Mouse (Mus musculus): ENCODE results near the gene Speg.

The Speg gene

DNA sequence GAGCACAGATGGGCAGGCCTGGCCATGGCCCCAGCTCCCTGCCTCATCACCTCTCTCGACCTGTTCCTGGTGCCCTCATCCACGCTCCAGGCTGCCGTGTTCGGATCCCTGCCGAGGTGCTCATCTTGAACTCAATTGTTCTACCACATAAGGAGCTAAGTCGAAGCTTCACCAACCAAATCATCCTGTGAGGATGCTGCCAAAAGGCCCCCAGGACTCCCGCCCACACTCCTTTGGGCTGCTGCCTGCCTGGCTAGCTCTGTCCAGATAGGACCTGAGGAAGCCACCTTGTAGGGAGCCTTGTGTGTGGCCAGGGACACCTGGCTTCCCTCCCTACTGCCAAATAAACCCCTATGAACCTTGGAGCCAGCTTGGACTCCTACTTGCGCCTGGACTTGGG lies 67.7 kb downstream of the Speg start:
- DNase-seq (ENCODE audit: low spot score) = no peak

DNA sequence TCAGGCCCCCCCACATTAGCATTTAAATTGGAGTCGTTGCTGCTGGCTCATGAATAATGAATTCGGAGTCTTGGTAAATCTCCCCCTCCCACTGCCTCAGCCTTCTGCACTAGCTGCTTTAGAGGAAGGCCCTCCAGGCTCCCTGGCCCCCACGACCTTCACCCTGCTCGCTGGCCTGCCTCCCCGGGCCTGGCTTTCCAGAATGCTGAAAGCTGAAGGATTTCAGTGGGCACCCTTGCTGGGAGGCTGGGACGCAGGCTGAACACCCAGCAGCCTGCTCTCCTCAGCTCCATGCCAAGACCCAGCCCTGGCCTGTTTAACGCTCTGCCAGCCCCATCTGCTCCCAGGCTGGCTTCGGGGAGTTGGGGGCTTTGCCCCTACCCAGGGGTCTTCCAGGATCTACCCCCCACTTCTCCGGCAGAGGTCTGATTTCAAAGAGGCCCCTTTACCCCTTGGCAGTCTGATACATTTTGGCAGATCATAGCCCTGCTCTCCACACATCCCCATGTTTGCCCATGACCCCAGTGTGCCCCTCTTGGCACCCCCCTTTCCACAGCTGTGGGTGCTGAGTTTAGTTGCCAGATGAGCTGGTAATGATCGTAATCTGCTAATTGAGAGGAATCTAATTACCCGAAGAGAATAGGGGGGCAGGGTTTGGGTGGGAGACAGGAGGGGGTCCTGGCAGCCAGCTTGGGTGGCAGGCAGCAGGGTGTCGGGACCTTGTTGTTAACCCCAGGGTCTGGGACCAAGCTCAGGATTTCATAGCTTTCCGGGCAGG lies 68.3 kb downstream of the Speg start:
- DNase-seq (ENCODE audit: low spot score) = no peak

DNA sequence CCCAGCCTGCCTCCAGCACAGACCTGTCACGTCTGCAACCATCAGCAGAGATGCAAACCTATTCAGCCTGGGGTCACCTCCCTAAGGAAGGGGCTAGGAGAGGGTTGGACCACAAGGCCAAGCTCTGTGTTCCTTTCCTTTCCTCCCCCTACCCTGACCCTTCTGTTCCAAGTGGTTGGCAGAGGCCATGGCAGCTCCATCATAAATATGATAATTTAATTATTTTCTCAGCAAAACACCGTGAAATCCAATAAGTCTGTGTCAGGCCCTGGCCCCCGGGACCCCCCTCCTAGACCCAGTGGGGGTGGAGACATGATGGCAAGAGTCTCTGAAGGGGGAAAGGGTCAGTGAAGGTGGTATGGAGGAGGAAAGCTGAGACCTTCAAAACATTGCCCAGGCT lies 69.1 kb downstream of the Speg start:
- DNase-seq (ENCODE audit: low spot score) = no peak

DNA sequence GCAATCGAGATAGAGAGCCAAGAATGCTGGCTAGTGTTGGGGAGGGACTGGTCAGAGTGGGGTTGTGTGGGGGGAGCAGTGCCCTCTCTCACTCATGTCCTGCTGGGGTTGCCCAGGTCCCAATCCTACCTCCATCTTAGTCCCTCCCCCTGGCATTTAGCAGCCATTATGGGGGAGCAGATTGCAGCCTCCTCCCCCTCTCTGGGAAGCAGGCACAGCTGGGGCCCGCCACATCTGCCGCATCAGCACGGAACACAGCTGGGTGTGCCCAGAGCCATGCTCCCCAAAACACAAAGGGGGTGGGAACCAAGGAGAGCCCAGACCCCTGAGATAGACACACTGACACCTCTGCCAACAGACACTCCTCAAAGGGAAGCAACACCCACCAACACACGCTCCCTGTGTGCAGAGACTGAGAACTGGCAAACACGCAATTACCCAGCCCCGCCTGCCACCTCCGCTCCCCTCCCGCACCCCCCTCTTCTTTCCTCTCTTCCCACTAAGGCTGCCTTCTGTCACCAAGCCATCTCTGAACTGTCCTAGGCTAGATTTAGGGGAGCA lies 70.1 kb downstream of the Speg start:
- DNase-seq (ENCODE audit: low spot score) = no peak

DNA sequence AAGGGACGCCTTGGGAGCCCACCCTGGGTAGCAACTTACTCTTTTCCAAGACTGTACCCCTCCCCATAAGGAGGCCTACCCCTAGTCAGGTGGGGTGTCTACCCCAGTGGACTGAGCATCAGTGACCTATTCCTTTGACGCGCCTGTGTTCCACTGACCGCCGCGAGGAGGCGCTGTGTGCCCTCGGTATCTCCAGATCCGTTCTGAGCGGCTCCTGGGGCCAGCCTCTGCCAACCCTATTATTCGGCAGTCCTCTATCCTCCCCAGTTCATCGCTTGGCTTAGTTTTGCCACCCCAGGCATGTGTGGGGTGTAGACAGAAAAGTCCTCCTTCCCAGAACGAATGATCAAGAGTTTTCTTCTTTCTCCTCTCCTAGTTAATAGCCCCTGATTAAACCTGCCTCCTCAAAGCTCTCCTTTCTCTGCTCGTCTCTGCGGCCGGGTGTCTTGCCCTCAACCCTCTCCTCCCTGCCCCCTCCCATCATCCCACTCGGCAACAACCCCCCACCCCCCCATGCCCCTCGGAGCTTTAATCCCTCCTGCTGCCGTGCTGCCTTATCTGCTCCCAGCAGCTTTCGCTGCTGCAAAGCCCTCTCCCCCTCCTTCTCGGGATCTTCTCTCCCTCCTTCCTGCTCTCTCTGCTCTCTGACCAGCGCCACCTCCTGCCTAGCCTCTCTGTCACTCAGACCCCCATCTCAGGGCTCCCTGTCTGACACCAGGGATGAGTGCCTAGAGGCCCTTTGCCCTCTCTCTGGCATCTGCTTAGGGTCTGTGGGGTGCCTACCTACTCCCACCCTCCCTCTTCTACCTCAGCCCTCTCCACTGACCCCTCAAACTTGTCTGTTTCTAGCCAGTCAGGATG lies 70.9 kb downstream of the Speg start:
- DNase-seq (ENCODE audit: low spot score) = peak; percentile 74

DNA sequence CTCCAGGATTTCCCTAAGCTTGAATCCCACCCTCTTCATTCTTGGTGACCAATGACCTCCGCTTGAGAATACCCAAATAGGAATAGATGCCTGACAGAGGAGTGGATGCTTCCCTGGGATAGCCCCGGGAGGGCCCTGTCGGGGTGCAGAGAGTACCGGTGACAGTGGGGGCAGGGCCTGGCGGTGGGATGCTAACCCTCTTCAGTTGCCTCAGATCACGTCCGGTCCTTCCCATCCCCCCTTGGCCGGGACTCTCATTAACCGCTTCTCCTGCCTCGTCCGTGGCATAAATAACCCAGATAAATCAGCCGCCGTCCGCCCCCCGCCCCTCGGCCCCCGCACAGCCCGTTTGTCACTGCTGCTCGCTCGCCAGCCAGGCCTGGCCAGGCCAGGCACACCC lies 71.6 kb downstream of the Speg start:
- DNase-seq (ENCODE audit: low spot score) = no peak

DNA sequence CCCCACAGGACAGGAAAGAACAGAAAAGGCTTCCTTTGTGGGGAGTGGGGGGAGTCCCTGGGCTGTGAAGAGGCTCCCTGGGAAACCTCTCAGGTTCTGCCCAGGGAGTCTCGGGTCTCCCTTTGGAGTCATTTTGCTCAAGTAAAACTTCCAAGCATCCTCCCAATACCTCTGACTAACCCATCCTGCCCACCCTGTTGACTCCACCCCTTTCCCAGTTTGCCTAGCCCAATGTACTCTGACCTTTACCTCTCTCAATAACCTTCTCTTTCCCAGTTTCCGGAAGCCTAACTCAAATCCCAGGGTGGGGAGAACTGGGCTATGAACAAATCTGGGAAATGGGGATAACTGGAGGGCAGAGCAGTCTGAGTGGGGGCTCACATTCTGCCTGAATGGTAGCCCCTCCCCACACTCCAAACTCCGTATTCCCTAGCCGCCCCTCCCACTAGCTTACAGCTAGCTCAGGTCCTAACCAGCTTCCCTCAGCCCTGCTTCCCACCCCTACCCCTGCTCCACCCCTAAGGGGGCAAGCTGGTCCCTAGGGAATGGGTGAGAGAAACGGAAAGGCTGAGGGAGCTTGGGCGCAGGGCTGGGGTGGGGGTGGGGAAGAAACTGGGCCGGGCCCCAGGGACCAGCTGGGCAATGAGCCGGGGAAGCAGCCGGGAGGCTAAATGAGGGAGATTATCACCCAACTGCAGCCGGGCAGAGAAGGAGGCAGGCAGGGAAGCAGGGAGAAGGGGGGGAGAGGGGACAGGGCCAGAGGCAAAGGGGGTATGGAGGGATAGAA lies 72.4 kb downstream of the Speg start:
- no peak for DNase-seq (ENCODE audit: low spot score)

DNA sequence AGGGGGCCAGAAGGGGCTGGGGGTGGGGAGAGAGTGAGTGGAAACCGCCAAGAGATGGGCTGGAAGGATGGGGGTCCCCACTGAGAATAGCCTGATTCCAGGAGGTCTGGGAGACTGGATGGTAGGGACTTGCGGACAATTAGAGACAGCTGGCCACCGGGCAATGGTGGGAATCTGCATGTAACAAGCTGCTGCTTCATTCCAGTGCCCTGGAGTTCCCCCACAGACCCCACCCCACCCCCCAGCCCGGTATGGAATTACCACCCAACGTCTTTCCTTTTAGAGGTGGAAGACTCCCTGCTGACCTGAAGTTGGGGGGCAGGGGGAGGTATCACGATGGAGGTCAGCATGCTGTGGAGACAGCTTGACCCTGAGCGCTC lies 72.9 kb downstream of the Speg start:
- no peak for DNase-seq (ENCODE audit: low spot score)

DNA sequence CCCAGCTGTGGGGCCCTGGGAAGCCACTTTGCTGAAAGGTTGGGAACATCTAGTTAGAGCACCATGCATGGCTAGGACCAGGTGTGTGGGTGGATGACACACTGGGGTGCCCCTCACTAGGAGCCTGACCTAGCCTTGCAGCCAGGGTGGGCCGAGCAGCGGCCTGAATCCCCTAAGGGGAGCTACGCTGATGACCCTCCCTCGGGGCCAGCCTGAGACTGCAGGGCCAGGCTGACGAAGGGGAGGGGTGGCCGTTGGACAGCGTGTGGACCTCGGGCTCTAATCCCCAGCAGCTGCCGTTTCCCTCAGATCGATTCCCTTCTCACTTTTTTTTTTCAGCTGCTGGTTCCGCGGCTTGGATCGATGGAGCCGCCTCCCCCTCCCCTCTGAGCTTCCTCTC lies 73.8 kb downstream of the Speg start:
- DNase-seq (ENCODE audit: low spot score) = no peak

DNA sequence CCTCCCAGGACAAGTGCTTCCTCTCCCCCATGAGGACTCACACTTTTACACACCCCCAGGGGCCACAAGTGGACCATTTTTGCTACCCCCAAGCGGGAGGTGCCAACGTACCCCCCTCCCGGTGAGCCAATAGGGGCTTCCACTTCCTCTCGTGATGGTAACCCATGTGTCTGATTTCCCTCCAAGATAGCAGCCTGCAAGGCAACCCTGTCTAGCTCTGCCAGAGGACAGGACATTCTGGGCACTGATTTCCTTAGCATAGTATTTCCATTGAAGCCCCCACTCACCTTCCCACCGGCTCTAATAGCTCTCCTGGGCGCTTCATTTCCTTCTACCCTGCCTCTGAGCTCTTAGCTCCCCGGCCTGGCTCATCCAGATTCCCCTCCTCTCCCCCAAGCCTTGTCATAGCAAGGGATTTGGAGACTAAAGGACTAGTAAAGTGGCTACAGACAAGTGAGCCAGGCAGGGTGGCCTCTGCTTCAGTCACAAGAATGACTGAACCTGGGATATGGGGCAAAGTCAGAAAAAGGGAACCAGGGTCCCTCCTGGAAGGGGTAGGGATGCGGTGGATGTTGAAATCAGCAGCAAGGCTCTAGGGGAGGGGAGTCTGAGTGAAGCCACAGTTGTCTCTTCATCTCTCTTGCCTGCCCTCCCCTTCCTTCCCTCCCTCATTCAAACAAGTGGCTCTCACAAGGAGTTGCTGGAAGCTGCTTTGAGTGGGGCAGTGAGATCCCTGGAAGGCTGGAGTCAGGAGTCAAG lies 74.5 kb downstream of the Speg start:
- DNase-seq (ENCODE audit: low spot score) = no peak

DNA sequence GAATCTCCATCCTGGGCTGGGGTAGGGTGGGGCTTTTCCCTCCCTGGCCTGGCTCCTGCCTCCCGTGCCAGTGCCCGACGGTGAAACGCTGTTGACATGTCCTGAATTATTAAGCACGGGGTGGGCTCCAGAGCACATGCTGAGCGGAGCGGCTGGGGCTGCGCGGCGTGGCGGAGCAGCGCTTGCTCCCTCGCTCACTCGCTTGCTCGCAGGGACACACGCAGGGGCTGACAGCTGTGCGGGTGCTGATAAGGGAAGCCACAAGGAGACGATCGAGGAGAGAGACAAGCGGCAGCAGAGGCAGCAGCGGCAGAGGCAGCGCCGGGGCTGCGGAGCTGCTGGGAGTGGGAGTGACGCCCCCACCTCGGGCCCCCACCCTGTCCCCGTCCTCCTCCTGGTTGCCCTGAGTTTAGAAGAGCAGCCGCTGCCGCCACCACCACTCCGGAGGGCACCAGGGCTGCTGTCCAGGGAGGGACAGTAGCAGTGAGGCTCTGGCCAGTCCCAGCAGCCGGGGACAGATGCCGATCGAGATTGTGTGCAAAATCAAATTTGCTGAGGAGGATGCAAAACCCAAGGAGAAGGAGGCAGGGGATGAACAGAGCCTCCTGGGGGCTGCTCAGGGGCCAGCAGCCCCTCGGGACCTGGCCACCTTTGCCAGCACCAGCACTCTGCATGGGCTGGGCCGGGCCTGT lies 75.4 kb downstream of the Speg start, which contains the start of gene Asic4:
Gene Asic4, plus strand, starts transcription at position 123 of the 692 bp plus-strand sequence.
- no peak for DNase-seq (ENCODE audit: low spot score)

DNA sequence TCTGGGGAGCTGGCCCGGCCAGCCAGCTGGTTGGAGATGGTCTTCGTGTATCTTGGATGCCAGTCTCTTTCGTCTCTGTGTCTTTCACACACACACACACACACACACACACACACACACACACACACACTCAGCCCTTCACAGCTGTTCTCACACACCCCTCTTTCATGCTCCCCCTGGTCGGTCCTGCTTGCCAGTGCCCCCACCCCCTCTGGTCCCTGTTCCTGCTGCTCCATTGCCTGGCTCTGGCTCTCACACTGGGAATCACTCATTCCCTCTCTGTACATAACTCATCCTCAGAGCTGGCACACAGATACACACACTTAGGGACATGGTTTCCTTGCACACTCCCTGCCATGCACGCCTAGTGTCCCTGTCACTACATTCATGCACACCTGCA lies 76.8 kb downstream of the Speg start:
- no peak for DNase-seq (ENCODE audit: low spot score)

DNA sequence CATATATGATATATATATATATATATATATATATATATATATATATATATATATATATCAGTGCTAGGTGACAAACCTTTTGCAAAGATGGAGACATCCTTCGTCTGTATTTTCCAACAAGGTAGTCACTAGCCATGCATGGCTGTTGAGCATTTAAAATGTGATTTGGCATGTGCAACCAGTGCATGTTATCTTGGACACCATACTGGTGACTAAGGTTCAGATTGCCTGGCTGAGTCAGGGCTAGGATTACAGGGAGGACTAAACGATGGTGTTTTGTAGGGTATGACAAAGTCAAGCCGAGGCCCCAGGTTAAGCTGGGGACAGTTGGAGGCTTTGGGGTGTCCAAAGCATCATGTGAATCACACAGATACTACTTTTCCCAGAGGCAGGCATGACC lies 80.3 kb downstream of the Speg start:
- no peak for DNase-seq (ENCODE audit: low spot score)

DNA sequence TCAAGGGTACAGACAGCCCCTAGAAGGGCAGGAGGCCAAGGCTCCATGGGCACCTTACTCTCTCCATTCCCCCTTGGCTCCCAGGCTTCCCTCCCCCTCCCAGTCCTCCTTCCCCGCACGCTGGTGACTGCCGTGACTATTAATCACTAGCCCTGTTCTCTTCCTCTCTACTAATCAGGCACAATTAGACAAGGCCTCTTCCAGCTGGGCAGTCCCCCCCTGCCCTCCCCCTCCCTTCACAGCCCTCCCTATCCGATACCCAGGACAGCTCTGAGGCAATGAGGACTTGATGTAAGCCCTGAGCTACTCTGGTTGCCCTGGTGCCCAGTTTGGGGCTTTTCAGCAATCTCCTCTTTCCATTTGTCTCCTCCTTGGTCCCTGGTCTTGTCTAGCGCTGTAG lies 80.9 kb downstream of the Speg start:
- no peak for DNase-seq (ENCODE audit: low spot score)

DNA sequence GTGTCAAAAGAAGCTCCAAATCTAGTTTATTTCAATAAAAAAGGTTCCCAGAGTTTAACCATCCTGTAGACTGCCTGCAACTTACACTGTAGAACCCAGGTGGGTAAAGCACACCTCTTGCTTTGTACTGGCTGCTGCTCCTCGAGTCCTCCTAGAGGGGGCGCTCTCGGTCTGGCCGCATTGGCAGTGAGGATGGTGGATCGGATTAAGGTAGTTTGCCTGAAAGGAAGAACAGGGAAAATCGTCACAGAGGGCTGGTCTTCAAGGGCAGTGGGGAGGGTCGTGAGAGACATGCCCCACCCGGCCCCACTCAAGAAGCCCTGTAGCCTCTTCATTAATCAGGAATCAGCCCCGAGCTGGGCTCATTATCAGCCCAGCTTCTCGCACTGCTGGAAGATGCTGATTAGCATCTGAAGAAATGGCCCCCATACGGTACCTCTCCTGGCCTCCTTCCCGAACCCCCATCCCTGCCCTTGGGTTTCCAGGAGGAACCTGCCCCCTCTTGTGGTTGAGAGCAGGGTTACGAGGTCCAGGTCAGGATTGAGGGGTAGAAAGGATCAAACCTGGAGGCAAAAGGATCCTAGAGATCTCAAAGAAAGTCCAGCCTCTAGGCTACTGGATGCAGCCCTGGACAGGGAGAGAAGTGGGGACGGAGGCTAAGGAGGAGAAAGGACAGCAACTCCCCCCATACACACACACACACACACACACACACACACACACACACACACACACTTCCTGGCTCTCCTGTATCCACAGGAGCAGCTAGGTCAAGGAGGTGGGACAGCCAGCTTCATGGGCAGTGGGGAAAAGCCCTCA lies 81.9 kb downstream of the Speg start:
- DNase-seq (ENCODE audit: low spot score) = no peak

DNA sequence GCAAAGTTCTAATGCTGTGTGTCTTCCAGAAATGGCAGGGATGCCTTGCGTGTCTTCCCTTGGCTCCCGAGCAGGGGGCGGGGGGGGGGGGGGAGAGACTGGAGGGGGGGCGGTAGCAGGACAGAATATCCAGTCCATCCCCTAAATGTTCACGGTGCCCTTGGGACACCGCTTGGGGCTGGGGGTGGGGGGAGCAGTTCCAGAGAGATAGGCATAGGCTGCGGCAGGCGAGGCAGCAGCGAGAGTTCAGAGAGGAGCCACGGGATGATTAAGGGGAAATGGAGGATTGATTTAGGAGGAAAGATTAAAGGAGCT lies 82.6 kb downstream of the Speg start:
- DNase-seq (ENCODE audit: low spot score) = no peak

DNA sequence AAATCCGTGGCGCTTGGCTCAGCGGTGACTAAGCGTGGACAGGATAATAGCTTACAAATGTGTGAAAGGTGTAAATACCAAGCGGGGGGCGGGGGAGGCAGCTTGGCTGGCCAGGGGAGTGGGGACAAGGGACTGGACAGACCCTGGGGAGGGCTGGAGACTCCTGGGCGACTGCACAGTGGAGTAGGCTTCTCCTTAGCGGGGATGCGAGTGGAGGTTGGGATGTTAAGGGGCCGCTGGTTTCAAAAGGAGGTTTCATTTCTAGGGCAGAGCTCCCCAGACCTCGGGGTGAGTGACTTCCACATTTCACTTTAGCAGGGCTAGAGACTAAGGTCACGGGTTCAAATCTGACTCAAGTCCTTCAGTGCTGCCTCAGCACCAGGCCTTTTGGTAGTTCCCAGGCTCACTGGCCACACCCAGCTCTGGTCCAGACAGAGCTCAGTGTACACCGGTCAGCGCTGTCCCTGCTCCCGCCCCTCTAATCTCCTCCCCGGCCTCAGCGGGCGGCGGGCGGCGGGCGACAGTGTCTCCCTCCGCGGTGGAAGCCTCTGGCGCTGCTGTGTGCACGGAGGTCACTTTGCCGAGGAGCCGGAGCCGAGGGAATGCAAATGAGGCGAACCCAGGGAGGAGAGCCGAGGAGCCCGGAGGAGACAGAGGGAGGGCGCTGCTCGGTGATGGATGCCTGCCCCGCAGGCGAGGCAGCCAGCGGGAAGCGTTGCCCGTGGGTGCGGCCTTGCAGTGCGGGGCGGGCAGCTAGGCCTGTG lies 83.1 kb downstream of the Speg start:
- DNase-seq (ENCODE audit: low spot score) = no peak

DNA sequence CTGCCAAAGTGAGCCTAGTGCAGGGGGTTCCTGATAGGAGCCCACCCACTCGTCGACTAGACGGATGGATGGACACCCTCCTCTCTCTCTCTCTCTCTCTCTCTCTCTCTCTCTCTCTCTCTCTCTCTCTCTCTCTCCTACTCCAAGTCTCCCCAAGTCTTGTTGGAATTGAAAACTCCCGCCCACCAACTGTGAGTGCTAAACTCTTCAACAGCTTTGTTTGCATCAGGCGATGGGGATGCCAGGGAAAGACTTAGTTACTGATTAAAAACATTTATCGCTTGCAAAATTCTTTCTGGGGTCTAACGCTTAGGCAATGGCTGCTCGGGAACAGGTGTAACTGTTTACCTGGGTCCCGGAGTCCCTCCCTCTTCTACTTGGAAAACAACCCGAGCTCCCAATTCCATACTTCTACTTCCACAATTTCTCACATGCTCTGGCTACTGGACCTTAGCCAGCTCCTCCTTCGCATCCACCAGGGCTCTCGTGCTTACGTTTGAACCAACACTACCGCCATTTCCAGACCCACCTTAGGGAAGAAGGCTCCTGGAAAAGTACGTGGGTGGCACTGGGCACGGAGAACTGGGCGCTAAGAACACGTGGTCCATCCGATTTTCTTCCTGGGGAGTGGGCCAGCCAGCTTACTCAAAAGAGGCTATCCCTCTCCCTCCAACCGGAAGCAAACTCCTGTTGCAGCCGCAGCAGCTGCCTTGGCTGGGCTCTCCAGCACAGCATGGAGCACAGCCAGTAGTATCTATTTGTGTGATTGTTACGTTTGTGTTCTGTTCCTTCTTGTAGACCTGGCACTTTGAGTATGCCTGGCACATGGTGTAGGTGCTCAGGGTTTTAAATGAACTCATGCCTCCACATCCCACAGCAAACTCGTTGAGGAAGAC lies 83.9 kb downstream of the Speg start:
- DNase-seq (ENCODE audit: low spot score) = no peak
